Mouse (Mus musculus) lung, postnatal 10 days (tissue): ENCODE measurements at regions not wholly inside any gene's neighbourhood (a gene's known extent, or its start where the extent isn't known, plus 50 kb on each side); places are given as distances from the start of the nearest gene placed in this dataset.

Experiments used
- DNase-seq: peaks from one replicate; pipeline ENCODE4 v3.0.0; 2021

DNA sequence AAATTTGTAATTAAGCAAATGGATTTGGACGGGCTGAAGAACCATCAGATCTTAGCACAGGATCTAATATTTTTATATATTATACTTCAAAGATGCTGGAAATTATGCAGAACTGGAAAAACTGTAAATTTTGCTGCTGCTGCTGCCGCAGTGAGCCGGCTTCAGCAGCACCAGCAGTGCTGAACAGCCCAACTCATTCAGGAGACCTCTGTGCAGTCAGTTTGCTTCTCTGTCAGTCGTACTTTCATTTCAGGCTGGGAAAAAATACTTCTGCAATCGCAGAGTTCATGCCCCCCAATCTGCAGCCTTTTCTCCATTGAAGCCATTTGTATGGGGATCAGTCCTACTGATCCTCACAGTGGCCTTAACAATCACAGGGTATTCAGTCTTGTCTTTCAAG is 53.4 kb upstream of the Trpc3 start:
- DNase-seq = no peak

- DNase-seq = peak; percentile 24
These were observed 64.5 kb upstream of the Trpc3 start for GRCm38 (mm10) chr3:36754358-36754950.

DNA sequence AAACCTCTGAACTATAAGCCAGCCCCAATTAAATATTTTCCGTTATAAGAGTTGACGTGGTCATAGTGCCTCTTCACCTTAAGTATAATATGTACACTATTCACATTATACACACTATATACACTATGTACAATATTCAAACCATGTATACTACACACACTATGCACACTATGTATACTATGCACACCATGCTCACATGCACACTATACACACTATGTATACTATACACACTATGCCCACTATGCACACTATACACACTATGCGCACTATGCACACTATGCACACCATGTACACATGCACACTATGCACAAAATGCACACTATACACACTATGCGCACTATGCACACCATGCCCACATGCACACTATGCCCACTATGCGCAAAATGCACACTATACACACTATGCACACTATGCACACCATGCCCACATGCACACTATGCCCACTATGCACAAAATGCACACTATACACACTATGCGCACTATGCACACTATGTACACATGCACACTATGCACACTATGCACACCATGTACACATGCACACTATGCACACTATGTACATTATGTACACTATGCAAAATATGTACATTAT is 72.2 kb upstream of the Trpc3 start:
- no peak for DNase-seq

DNA sequence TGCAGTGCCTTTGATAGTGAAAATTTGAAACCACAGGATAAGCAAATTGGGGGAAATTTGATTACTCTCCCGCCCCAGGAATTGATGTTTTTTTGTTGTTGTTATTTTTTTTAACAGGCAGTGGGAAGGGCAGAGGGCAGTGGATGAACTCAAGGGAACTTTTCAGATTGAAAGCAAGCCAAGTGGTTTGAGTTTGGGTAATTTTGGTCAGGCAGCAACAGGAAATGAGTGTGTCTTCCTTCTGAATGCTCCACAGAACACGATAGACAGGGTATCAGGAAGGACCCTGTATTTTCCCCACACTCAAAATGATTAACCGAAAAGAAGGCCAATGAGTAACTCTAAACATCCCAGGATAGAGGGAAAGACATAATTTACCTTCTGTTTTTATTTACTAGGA is 72.9 kb upstream of the Trpc3 start:
- peak; percentile 13 for DNase-seq

- DNase-seq = no peak
These were observed 74.8 kb upstream of the Trpc3 start for GRCm38 (mm10) chr3:36764741-36765140.

GRCm38 (mm10) chr3:36770096-36770495 is 80.1 kb upstream of the Trpc3 start:
- peak; percentile 24 for DNase-seq

- no peak for DNase-seq
These were observed 81.0 kb upstream of the Trpc3 start for GRCm38 (mm10) chr3:36771011-36771410.

DNA sequence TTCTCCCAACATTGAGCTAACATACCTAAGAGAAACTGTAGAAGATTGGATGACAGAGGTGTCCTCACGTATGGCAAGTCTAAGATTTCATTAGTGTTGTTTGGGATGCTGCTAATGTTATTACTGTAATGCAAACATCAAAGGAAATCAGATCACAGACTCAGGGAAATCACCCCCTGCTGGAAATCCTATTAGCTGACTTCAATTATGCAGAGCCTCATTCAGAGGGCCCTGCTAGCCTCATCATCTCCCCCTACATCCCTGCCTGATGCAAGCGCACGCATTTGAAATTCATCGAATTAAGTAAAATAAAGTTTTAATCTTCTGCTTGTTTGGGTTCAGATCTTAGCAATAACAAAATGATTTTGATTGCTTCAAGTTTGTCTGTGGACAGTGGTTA is 84.1 kb upstream of the Trpc3 start:
- no peak for DNase-seq

DNA sequence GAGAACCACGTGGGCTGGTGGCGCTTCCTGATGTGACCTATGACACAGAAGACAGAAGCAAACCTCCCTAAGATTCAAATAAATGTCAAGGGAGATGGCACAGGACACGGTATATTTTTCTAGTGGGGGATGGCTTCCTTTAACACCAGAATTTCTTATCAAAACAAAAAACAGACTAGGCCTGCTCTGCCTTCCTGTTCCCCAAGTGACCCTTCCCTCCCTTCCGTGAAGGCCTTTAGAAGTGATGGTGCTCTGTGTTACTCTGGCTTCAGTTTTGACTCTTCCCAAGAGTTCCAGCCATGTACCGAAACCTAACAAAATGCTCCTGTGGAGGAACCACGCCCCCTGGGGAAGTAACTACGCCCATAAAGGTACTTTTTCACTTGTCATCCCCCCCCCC is 84.5 kb upstream of the 4932438A13Rik start:
- peak; percentile 32 for DNase-seq

- no peak for DNase-seq
These were observed 76.3 kb upstream of the 4932438A13Rik start for GRCm38 (mm10) chr3:36786581-36786980.

DNA sequence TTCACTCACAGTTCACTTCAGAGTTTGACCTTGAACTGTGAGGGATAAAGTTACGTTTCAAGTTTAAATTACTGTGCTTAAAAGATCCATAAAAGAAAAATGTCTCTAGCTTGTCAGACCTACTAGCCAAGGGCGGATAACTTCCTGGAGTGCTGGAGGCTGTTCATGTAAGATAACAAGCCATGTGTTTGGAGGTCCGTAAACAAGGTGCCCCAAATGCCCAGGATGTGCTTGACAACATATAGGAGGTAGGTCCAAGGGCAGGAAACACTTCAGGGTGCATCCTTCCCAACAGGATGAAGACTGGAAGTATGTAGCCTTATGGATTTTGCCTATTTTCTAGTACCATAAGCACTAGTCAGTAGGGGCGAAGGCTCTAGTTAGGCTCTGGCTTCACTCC is 72.7 kb upstream of the 4932438A13Rik start:
- no peak for DNase-seq

DNA sequence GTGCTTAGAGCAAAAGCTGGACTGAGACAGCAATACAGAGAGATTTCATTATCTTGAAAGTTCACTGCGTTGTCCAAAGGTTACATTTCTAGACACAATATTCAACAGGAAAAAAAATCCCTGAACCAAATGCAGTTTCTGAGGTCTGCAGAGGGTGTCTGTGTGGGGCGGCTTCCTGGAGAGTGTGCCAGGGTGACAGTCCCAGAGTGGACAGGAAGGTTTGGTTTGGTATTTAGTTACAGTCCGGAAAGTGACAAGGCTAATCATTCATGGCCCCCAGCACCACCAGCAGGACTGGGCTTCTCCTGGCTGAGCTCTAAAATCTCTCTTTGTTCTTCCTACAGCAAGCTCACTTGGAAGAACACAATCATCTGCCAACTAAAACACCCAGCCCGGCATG is 65.9 kb upstream of the 4932438A13Rik start:
- DNase-seq = no peak

DNA sequence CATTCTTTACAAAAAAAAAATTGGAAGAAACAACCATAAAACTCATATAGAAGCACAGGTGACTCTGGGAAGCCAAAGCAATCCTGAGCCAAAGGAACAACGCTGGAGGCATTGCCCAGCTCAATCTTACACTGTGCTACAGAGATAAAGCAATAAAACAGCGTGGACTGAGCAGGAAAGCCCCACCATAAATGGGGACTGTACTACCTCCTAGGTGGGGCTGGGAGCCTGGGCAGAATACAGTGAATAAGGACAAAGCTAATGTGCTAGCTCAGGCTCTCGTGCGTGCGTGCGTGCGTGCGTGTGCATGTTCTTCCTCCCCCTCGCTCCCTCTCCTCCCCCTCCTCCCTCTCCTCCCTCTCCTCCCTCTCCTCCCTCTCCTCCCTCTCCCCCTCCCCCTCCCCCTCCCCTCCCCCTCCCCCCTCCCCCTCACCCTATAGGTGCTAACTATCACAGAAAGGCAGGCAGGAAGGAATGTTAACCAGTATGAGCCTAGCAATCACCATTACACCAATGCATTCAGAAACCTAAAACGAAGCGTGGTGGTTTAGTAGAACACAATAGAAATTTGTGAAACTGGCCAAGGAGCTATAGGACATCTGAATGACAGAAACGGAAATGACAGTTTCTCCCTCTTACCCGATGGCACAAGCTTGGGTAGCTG is 64.6 kb upstream of the 4932438A13Rik start:
- no peak for DNase-seq

DNA sequence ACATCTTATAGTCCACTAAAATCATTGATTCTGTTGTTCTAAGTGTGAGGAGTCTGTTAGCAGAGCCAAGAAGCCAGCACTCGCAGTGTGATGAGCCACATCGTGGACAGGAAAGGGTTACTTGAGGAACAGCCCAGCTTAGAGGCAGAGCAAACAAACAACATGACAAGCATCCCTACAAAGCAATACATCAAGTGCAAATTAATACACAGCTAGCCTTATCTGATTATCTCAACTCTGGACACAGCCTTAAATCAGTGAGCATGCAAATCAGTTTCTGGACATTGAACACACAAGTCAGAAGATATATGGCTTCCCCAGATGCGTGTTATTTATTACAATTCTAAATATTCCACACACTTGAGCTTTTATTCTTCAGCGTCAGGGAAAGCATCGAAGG is 52.4 kb upstream of the 4932438A13Rik start:
- DNase-seq = no peak
